Mouse (Mus musculus): ENCODE results near the gene Bank1. TPM values are rescaled to one million over a fixed set of nuclear protein-coding genes. Genes with fewer than 3 reads are reported as not detected.
"Not testable (repeated sequence)": the region's sequence is repeated elsewhere in the genome, so short reads cannot be mapped to it uniquely, and the experiment has no call there.

Bank1 gene
- total RNA-seq (2022) = 1 to 10 TPM in 1 of 4 experiments, under 1 TPM in 3; 0.44 to 1.0 (median 0.61) TPM

- DNase-seq = peak; percentile 5
Observed at GRCm38 (mm10) chr3:136325783-136326182, at the start of gene Bank1. Gene Bank1, minus strand, starts transcription at chr3:136326066.

DNA sequence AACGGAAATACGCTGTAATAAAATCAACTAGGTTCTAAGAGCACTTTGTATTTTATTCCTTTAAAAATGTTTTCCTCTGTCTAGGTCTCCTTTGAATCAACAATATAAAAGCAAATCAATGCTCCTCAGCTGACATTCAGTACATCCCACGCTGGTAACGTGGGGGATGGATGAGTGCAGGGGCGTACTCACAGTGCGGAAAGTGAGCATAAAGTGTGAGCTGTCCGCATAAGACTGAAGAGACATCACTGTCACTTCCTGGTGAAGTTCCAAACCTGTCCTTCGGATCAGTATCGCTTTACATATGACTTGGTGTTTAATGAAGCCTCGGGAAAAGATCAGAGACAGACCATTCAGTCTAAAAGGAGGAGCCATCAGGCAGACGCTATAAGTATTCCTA, 44.0 kb upstream of the Bank1 start:
- DNase-seq = no peak

DNA sequence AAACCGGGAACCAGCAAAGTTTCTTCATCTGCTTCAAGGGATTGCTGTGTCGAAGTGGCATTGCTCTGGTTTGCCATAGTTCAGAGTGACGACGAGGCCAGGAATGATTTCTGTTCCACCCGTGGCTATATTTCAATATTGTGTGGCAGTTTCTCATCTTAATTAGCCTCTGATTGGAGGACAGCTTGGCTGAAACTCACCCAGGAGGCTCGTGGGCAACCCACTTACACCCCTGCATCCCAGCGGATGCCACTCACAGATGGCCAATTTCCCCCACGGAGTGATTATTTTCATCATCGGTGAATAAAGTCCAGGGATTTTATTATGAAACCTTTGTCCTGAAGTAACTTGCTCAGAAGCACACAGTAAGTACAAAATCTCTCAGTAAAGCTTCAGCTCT, 43.6 kb upstream of the Bank1 start:
- DNase-seq = no peak

GRCm38 (mm10) chr3:136368505-136368999, 42.7 kb upstream of the Bank1 start:
- no peak for DNase-seq

DNA sequence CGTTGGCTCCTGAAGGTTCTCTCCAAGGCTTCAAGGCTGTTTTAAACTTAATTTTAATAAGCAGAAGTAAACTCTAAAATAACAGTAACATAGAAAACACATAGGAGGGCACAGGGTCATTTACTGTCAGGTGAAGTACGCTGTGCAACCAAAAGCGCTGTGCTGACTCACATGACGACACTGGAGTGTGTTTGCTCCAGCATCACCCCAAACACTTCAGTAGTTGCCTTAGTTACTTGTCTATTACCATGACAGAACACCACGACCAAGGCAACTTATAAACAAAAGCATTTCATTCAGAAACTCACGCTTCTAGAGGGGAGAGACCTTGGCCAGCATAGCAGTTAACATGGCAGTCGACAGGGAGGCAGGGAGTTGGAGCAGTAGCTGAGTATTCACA, 23.8 kb upstream of the Bank1 start:
- DNase-seq = no peak

- no peak for DNase-seq
Observed at GRCm38 (mm10) chr3:136348611-136349010, 22.7 kb upstream of the Bank1 start.

- no peak for DNase-seq
Observed at GRCm38 (mm10) chr3:136347277-136347676, 21.4 kb upstream of the Bank1 start.

GRCm38 (mm10) chr3:136341911-136342310, 16.0 kb upstream of the Bank1 start:
- no peak for DNase-seq

DNA sequence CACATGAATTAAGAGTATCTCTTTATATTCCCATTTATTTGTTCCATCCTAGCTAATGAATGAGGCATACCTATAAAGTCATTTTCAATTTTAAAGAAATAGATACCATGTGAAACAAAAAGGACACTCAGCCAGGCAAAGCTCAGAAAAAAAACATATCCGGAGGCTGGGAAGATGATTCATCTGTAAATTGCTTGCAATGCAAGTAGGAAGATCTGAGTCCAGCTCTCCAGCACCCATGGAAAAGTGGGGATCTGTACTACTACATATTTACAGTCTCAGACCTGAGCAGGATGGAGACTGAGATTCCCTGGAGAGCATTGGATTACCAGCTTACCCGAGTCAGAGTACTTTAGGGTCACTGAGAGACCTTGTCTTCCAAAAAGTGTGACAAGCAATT, 14.0 kb upstream of the Bank1 start:
- DNase-seq = no peak

DNA sequence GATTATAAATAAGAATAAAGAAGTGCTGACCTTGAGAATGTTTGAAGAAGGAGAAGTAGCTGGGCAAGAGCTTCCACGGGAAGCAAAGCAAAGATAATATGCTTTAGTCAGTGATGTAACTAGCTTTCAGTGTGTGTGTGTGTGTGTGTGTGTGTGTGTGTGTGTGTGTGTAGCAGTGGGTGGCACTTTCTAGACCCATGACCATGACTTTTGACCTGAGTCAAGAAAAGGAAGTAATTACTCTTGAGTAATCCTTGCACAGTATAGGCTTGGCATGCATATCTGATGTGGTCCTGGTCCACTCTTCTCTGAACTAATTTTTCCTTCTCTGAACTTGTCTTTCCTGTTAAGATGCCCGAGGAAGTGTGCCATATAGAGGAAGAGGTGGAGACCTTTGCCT, 5.3 kb upstream of the Bank1 start:
- no peak for DNase-seq

- DNase-seq = no peak
Observed at GRCm38 (mm10) chr3:136330043-136330442, 4.2 kb upstream of the Bank1 start.

- DNase-seq = no peak
Observed at GRCm38 (mm10) chr3:136329133-136329532, 3.3 kb upstream of the Bank1 start.

- DNase-seq = not testable (repeated sequence)
Observed at GRCm38 (mm10) chr3:136324716-136325115, 1.1 kb downstream of the Bank1 start.

DNA sequence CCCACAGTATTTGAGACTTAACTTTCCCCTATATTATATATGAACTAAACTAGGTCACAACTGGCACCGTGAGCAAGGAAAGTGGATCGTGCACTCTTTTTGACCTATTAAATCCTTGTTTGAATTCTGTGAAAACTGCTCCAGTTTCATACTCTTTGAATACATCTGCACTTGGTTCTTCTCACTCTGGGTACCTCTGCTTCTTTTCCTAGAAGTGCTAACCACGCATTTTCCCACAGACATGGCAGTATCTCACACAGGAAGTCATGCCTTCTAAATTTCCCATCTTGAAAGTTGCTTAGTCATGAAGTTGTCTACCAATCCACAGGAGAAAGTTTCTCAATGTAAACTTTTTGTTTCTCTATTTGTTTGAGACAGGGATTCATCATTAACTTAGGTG, 3.9 kb downstream of the Bank1 start:
- DNase-seq = no peak

- DNase-seq = no peak
Observed at GRCm38 (mm10) chr3:136308487-136308886, 17.4 kb downstream of the Bank1 start.

DNA sequence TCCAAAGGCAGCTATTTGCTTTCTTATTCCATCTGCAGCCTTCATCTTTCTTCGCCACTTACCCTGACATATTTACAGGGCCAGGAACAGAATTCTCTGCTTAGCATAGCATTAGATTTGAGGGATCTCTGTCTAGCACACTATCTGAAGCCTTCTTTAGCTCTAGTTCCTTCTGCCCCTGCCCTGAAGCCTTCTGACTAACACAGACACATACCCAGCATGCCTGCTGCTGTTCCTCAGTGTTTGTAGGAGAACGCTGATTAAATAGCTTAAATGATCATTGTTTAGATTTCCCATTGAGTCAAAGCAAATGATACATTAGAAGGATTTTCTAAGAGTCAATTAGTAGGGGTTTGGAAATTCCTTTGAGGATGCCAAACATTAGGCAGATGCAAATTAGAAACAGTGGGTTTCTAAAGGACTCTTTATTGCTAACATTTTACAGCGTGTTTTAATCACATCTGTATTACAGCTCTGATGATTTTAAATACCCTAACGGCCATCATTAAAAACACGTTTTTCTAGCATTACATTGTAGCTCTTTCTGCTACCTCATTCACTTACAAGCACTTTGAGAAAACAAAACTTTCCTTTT, 19.2 kb downstream of the Bank1 start:
- DNase-seq = no peak

DNA sequence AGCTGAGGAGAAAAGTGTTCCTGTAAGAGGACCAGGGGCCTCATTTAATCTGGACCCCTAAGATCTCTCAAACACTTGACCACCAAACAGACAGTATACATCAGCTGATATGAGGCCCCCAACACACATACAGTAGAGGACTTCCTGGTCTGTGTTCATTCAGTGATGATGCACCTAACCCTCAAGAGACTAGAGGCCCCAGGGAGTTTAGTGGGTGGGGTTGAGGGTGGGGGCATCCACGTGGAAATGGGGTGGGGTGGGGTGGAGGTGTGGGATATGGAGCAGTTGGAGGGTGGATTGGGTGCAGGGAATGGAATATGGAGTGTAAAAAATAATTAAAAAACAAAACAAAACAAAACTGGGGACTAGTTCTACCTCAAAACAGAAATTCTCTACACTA, 23.3 kb downstream of the Bank1 start:
- no peak for DNase-seq

GRCm38 (mm10) chr3:136300810-136301209, 25.1 kb downstream of the Bank1 start:
- DNase-seq = not testable (repeated sequence)

GRCm38 (mm10) chr3:136297355-136297754, 28.5 kb downstream of the Bank1 start:
- no peak for DNase-seq

DNA sequence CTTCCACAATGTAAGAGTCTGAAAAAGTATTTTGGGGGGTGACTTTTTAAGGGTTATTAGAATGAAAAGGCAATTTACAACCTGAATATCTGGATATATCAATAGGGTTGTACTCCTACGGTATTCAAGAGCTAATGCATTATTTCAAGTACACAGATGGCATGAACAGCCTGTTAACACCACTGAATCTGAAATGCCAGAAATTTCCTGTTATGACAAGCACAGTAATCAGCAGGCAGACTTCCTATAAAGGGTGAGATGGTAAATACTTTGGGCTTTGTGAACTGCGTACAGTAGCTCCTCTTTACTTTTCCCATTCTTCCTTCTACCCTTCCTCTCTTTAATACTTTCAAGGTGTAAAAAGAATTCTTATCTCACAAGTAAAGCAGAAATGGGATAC, 30.6 kb downstream of the Bank1 start:
- no peak for DNase-seq

DNA sequence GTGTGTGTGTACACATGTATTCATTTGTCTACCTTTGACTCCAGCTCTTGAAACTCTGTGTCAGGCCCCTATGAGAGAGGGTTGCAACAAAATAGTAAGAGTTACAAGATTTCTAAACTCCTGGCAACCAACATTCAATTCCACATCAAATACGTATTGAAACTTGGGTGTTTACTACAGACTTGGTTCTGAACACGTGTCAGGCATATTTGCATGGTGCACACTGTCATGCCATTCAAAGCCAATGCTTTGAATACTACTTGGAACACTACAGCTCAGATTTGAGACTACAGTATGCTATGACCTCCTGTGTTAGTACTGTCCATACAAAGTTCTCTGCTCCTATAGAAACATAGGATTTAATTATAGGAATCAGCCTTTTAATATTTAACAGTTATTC, 38.0 kb downstream of the Bank1 start:
- DNase-seq = no peak

- no peak for DNase-seq
Observed at GRCm38 (mm10) chr3:136264969-136265595, 60.8 kb downstream of the Bank1 start.

- DNase-seq = no peak
Observed at GRCm38 (mm10) chr3:136257761-136258160, 68.1 kb downstream of the Bank1 start.

DNA sequence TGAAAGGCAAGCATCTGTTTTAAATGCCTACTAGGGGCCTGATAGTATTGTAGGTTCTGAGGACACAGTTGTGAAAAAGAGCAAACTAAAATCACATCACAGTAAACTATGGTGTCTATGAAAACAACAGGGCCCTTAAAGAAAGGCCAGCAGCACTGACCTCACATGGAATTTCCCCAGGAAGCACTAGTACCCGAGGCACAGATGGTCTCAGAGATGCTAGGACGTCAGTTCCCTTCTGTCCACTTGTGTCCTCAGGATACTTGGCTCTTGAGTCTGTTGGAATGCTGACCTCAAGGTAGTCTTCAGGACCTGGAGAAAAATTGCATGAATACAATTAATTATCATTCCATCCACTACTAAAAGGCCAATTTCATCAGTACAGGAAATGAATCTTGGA, 71.2 kb downstream of the Bank1 start:
- no peak for DNase-seq
